ENCODE assay signal across 31 mouse cellular contexts in the genomic region with DNA sequence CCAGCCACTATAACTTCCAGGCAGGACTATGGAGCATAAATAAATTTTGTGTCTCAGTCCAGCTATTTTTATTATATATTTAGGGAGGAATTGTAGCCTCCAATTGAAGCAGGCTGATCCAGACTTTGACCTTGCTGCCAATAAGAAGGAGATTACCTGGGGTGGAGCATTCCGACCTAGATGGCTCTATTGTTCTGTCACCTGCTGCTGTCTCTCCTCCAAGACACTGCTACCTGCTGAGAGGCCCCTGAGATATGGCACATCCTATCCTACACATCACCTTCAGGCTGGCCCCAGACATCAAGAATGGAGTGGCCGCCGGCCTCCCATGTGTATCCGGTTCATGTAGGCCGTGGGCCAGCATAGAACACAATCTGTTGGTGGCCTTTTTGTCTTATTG. TPM values are rescaled to one million over a fixed set of nuclear protein-coding genes. Genes with fewer than 3 reads are reported as not detected.
DNase-seq lines count a peak whose midpoint lies in the region; TF ChIP-seq lines count a peak whose summit lies in the region.
"Had no signal": no experiment of that assay in that cellular context is flagged by ENCODE, and none has a peak within 500 bp of the region (broad histone marks: within the 10 kb centered on the region; RNA-seq: fewer than 3 reads in every experiment).

No protein-coding gene starts in this region.

- H3K4me3 ChIP-seq in ES-Bruce4 (ENCODE audit: low read depth, low read length) (no peak overlapping the region), ES-E14 (ENCODE audit: insufficient read depth in 1 of 2, low read depth in 1 of 2, low read length in 2 of 2, poor library complexity in 1 of 2, severe bottlenecking in 1 of 2) (no peak overlapping the region)
- no peak overlapping the region for H3K4me3 ChIP-seq in heart, embryonic 10.5 days
- H3K4me3 ChIP-seq: embryonic facial prominence, embryonic 13.5 days; embryonic facial prominence, embryonic 15.5 days; erythroblast, embryonic 14.5 days; forebrain, embryonic 10.5 days; forebrain, embryonic 12.5 days had no signal

- intact Hi-C loops in left cerebral cortex, postnatal 36 days (cut with DNase I) = no loop called here

- H3K36me3 ChIP-seq in ES-Bruce4 (ENCODE audit: control insufficient read depth, insufficient read depth, low read length, poor library complexity, severe bottlenecking) (no peaks in the 10 kb centered on the region), ES-E14 (ENCODE audit: control insufficient read depth, insufficient read depth, low read length, poor library complexity, severe bottlenecking) (no peaks in the 10 kb centered on the region; the same call in 1 of the 2 replicates)
- no peaks in the 10 kb centered on the region for H3K36me3 ChIP-seq in heart, embryonic 10.5 days
- H3K36me3 ChIP-seq: embryonic facial prominence, embryonic 13.5 days; embryonic facial prominence, embryonic 15.5 days; forebrain, embryonic 10.5 days; forebrain, embryonic 12.5 days had no signal

- TF ChIP-seq POLR2A in ES-Bruce4 (IDR thresholded peaks at IDR 0.05; ENCODE audit: insufficient read depth, low read length) = no peak

- in situ Hi-C loops in ES-E14 (cut with MboI; ENCODE audit: low sequenced_read_pairs in 2 of 2, unreplicated experiment in 2 of 2) = no loop called here

- H3K9ac ChIP-seq in ES-Bruce4 (ENCODE audit: low read depth, poor library complexity, severe bottlenecking) (no peak overlapping the region), ES-E14 (ENCODE audit: insufficient read depth, low read depth, low read length, poor library complexity, severe bottlenecking) (no peak overlapping the region)
- H3K9ac ChIP-seq: embryonic facial prominence, embryonic 13.5 days; embryonic facial prominence, embryonic 15.5 days; forebrain, embryonic 12.5 days had no signal

- H3K9me3 ChIP-seq in ES-Bruce4 (replicated peaks; ENCODE audit: control insufficient read depth, insufficient read depth, low read length, poor library complexity, severe bottlenecking) = no peaks in the 10 kb centered on the region
- no peaks in the 10 kb centered on the region for H3K9me3 ChIP-seq in ES-E14 (ENCODE audit: control insufficient read depth, insufficient read depth, low read depth, low read length)
- 0 out of 2 replicates have a peak, but pooled peaks cover 3% of the 10 kb centered on the region for H3K9me3 ChIP-seq in heart, embryonic 10.5 days
- H3K9me3 ChIP-seq: embryonic facial prominence, embryonic 13.5 days; embryonic facial prominence, embryonic 15.5 days; forebrain, embryonic 12.5 days had no signal

- no peaks in the 10 kb centered on the region for H3K4me1 ChIP-seq in ES-Bruce4 (ENCODE audit: control insufficient read depth, insufficient read depth, low read length)
- H3K4me1 ChIP-seq in ES-E14 (ENCODE audit: control insufficient read depth in 2 of 2, insufficient read depth in 2 of 2, low read length in 2 of 2, poor library complexity in 1 of 2) = no peaks in the 10 kb centered on the region
- no peaks in the 10 kb centered on the region for H3K4me1 ChIP-seq in heart, embryonic 10.5 days
- H3K4me1 ChIP-seq: embryonic facial prominence, embryonic 13.5 days; embryonic facial prominence, embryonic 15.5 days; forebrain, embryonic 10.5 days; forebrain, embryonic 12.5 days had no signal

- 85% methylated on average over 5 of the region's 5 CpGs for WGBS in heart, embryonic 10.5 days

- H3K27ac ChIP-seq in ES-Bruce4 (ENCODE audit: insufficient read depth, low read length) (no peak overlapping the region), ES-E14 (ENCODE audit: insufficient read depth, low read depth, low read length, poor library complexity, severe bottlenecking) (peak overlapping the region; percentile 69)
- no peak overlapping the region for H3K27ac ChIP-seq in heart, embryonic 10.5 days
- H3K27ac ChIP-seq: embryonic facial prominence, embryonic 13.5 days; embryonic facial prominence, embryonic 15.5 days; forebrain, embryonic 10.5 days; forebrain, embryonic 12.5 days had no signal

- H3K27me3 ChIP-seq in ES-Bruce4 (ENCODE audit: control insufficient read depth, insufficient read depth, low read length, poor library complexity, severe bottlenecking) = no peaks in the 10 kb centered on the region
- H3K27me3 ChIP-seq in heart, embryonic 10.5 days (ENCODE audit: insufficient read depth, poor library complexity, severe bottlenecking) = no peaks in the 10 kb centered on the region
- H3K27me3 ChIP-seq: CH12.LX; embryonic facial prominence, embryonic 13.5 days; embryonic facial prominence, embryonic 15.5 days; forebrain, embryonic 12.5 days had no signal

- 0 out of 2 replicates have a peak, but pooled peaks have one; percentile 18 for TF ChIP-seq EP300 in ES-Bruce4 (IDR thresholded peaks at IDR 0.05; ENCODE audit: insufficient read depth, low read depth, low read length)

- TF ChIP-seq CTCF in ES-Bruce4 (IDR thresholded peaks at IDR 0.05; ENCODE audit: low read depth, low read length) = no peak

- DNase-seq in ES-E14 (ENCODE audit: low read depth, low spot score) (no peak), ZHBTc4 (ENCODE audit: low read depth, low spot score) (peak; percentile 58)
- no peak for DNase-seq in left cerebral cortex, postnatal 36 days (ENCODE audit: low spot score in 2 of 2)
- DNase-seq in heart, embryonic 10.5 days (ENCODE audit: low spot score) = no peak
- DNase-seq: adrenal gland, adult 2 months; adrenal gland, postnatal 10 days; adrenal gland, postnatal 25 days; B cell, adult 2 months; cerebellum, adult 11 months; cerebellum, adult 18-20 months; cerebellum, adult 8-10 months; cerebellum, adult 9-11 months; cerebellum, postnatal 14 days; cerebellum, postnatal 36 days; embryo, embryonic 11 days had no signal

TF ChIP-seq in ES-E14, 5 proteins besides CTCF, POLR2A, EP300 and RAD21:
- no peak for TF ChIP-seq ZC3H11A (IDR thresholded peaks at IDR 0.05; ENCODE audit: borderline replicate concordance, low read depth, low read length)
- no peak for TF ChIP-seq MAFK (IDR thresholded peaks at IDR 0.05; ENCODE audit: insufficient read depth, low read depth, low read length)
- no peak for TF ChIP-seq ZNF384 (IDR thresholded peaks at IDR 0.05; ENCODE audit: low read depth, low read length)
- no peak for TF ChIP-seq CHD2 (IDR thresholded peaks at IDR 0.05; ENCODE audit: low read depth, low read length)
- no peak for TF ChIP-seq HCFC1 (IDR thresholded peaks at IDR 0.05; ENCODE audit: borderline replicate concordance, insufficient read depth, low read length)

RNA-seq across cellular contexts. Expression of a gene that starts 16.3 kb away (rescaled TPM):
- polyA plus RNA-seq in ES-Bruce4 (2011; ENCODE audit: insufficient read depth, insufficient read length, low read depth, missing spikeins) = not detected in 2 replicates
- total RNA-seq in ES-E14 (2012; rRNA removed) = not detected in 2 replicates
- not detected for total RNA-seq in left cerebral cortex, postnatal 36 days (2021)
- not detected in 2 replicates for polyA plus RNA-seq in heart, embryonic 10.5 days (2016; fragmentation: Nextera tagmentation; extraction: Ambion mirVana)
- total RNA-seq: adrenal gland, adult 2 months; adrenal gland, postnatal 10 days; adrenal gland, postnatal 25 days; adrenal gland, postnatal 4 days; CH12.LX; common myeloid progenitor, adult 5-6 weeks; MEL had no signal
- polyA plus RNA-seq: adrenal gland, adult 2 months; brain, embryonic 14.5 days; CD4-positive, CD25-positive, alpha-beta regulatory T cell, adult 4 months; embryonic facial prominence, embryonic 11.5 days; embryonic facial prominence, embryonic 13.5 days; embryonic facial prominence, embryonic 15.5 days; erythroblast, embryonic 14.5 days; forebrain, embryonic 10.5 days; forebrain, embryonic 12.5 days; forebrain, embryonic 14.5 days; forebrain, embryonic 16.5 days; frontal cortex, adult 2 months had no signal

RNA-seq across cellular contexts. Expression of a gene that starts 42.9 kb away (rescaled TPM):
- not detected in 2 replicates for polyA plus RNA-seq in ES-Bruce4 (2011; ENCODE audit: insufficient read depth, insufficient read length, low read depth, missing spikeins)
- total RNA-seq in ES-E14 (2012; rRNA removed) = not detected in 2 replicates
- total RNA-seq in left cerebral cortex, postnatal 36 days (2021) = not detected
- not detected in 2 replicates for polyA plus RNA-seq in heart, embryonic 10.5 days (2016; fragmentation: Nextera tagmentation; extraction: Ambion mirVana)
- total RNA-seq: adrenal gland, adult 2 months; adrenal gland, postnatal 10 days; adrenal gland, postnatal 25 days; adrenal gland, postnatal 4 days; CH12.LX; common myeloid progenitor, adult 5-6 weeks; MEL had no signal
- polyA plus RNA-seq: adrenal gland, adult 2 months; brain, embryonic 14.5 days; CD4-positive, CD25-positive, alpha-beta regulatory T cell, adult 4 months; embryonic facial prominence, embryonic 11.5 days; embryonic facial prominence, embryonic 13.5 days; embryonic facial prominence, embryonic 15.5 days; erythroblast, embryonic 14.5 days; forebrain, embryonic 10.5 days; forebrain, embryonic 12.5 days; forebrain, embryonic 14.5 days; forebrain, embryonic 16.5 days; frontal cortex, adult 2 months had no signal
